Mouse (Mus musculus): ENCODE results near the gene Rpl10.

DNA sequence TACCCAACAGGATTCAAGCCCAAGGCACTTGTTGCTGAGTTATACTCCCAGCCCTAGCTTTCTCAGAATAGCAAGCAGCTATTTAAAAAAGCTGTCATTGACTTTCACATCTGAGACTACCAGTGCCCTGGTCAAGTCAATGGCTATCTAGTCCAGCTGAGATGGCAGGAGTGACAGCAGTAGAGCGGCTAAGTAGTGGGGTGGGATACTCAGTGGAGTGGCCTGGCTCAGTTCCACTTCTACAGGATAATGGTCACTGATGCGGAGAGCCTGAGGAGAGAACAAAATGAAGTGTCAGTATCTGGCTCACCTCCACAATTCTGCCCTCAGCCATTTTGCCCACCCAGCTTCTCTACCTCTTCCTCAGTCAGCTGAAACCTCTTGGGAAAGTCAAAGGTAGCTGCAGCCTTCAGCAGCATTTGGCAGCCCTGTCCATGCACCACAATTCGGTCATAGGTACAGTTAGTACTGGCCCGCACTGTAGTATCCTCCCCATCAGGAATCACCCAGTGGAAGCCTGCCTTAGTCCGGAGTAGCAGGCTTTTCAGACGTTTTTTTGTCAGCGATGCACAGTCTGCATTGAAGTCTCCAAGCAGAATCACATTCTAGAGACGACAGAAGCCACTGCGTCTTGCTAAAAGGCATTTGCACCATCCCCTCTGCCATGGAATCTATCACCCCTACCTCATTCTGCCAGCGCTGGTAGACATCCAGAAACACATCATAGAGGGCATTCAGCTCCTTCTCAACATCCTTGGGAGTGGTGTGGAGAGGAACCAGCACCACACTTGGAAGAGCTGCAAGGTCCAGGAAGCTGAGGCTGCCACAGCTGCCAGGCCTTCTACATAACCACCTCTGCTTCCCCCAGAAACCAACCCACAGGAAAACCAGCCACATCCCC, 3.1 kb downstream of the Rpl10 start:
- TF ChIP-seq USF2 (conservative IDR thresholded peaks at IDR 0.05; ENCODE audit: low read depth, low read length) (no peak), CTCF (conservative IDR thresholded peaks at IDR 0.05 in 1 of 2, IDR thresholded peaks at IDR 0.05 in 1 of 2; ENCODE audit: low read depth in 2 of 2, low read length in 2 of 2) (no peak), ZC3H11A (IDR thresholded peaks at IDR 0.05; ENCODE audit: low read depth, low read length) (no peak), ELF1 (IDR thresholded peaks at IDR 0.05; ENCODE audit: low read depth, low read length) (no peak), ZMIZ1 (IDR thresholded peaks at IDR 0.05; ENCODE audit: low read depth, low read length) (no peak; the same call in 1 of the 2 replicates), NRF1 (IDR thresholded peaks at IDR 0.05; ENCODE audit: low read depth, low read length) (no peak), USF1 (IDR thresholded peaks at IDR 0.05; ENCODE audit: low read depth, low read length) (no peak), EP300 (IDR thresholded peaks at IDR 0.05; ENCODE audit: low read length) (no peak)

All from CH12.LX (cell line).